Mouse (Mus musculus) ES-E14 (cell line): Measurements from ENCODE around the gene Ttc17. TPM values are rescaled to one million over a fixed set of nuclear protein-coding genes. Genes with fewer than 3 reads are reported as not detected.
A peak's percentile ranks its signal among the peaks of the same experiment; 100 is the strongest.

ENCODE experiments used
- DNase-seq: peaks from one replicate; pipeline ENCODE4 v3.0.0-alpha.2; 2013; ENCODE audit warnings: low read depth, low spot score
- H3K27ac ChIP-seq: 2 replicates; pipeline ENCODE4 v1.5.1; 2012; ENCODE audit warnings: low read depth, mild to moderate bottlenecking, low read length, moderate library complexity, mixed read lengths; ENCODE audit not compliant: poor library complexity, insufficient read depth, severe bottlenecking
- H3K36me3 ChIP-seq: 2 replicates; pipeline ENCODE4 v1.6.1; 2012; ENCODE audit warnings: mild to moderate bottlenecking, low read length, moderate library complexity, mixed read lengths; ENCODE audit not compliant: control insufficient read depth, poor library complexity, insufficient read depth, severe bottlenecking
- H3K4me1 ChIP-seq, 2 experiments: fragments of 150-350 bp in 1 of 2; sonication (generic) in 1 of 2; 2 replicates each; pipeline ENCODE4 v1.6.1; 2012; ENCODE audit warnings: low read length in 2 of 2, mild to moderate bottlenecking in 1 of 2, mixed read lengths in 1 of 2; ENCODE audit not compliant: control insufficient read depth in 2 of 2, insufficient read depth in 2 of 2, poor library complexity in 1 of 2
- H3K4me3 ChIP-seq, 2 experiments: fragments of 150-350 bp in 1 of 2; sonication (generic) in 1 of 2; 2 replicates each; pipeline ENCODE4 v1.5.1; 2012; ENCODE audit warnings: low read length in 2 of 2, low read depth in 1 of 2, mild to moderate bottlenecking in 1 of 2, mixed read lengths in 1 of 2; ENCODE audit not compliant: insufficient read depth in 1 of 2, poor library complexity in 1 of 2, severe bottlenecking in 1 of 2
- H3K9ac ChIP-seq: 2 replicates; pipeline ENCODE4 v1.6.1; 2012; ENCODE audit warnings: low read depth, mild to moderate bottlenecking, low read length, mixed read lengths; ENCODE audit not compliant: poor library complexity, insufficient read depth, severe bottlenecking
- H3K9me3 ChIP-seq: fragments of 150-350 bp; sonication (generic); 2 replicates; pipeline ENCODE4 v1.6.1; 2012; ENCODE audit warnings: low read depth, mild to moderate bottlenecking, low read length; ENCODE audit not compliant: control insufficient read depth, insufficient read depth
- CHD2 ChIP-seq: IDR thresholded peaks from 2 replicates; pipeline ENCODE4 v1.6.1; 2014; ENCODE audit warnings: mild to moderate bottlenecking, low read depth, low read length, inconsistent platforms
- HCFC1 ChIP-seq: IDR thresholded peaks from 2 replicates; pipeline ENCODE4 v1.6.1; 2012; ENCODE audit warnings: low read length, inconsistent platforms, borderline replicate concordance; ENCODE audit not compliant: insufficient read depth
- MAFK ChIP-seq: IDR thresholded peaks from 2 replicates; pipeline ENCODE4 v1.6.1; 2014; ENCODE audit warnings: mild to moderate bottlenecking, low read depth, low read length, inconsistent platforms; ENCODE audit not compliant: insufficient read depth
- ZC3H11A ChIP-seq: IDR thresholded peaks from 2 replicates; pipeline ENCODE4 v1.6.1; 2012; ENCODE audit warnings: low read depth, mild to moderate bottlenecking, inconsistent platforms, low read length, borderline replicate concordance
- ZNF384 ChIP-seq: IDR thresholded peaks from 2 replicates; pipeline ENCODE4 v1.6.1; 2012; ENCODE audit warnings: low read depth, low read length, inconsistent platforms
- in situ Hi-C, 2 experiments: fragments of 600-800 bp; cut with MboI; formaldehyde crosslinking; loops; one replicate each; pipeline ENCODE4 v1.15.1; 2025; ENCODE audit warnings: low sequenced_read_pairs in 2 of 2, inconsistent platforms in 1 of 2; ENCODE audit not compliant: unreplicated experiment in 2 of 2
- total RNA-seq: library from RNA; depleted of rRNA; stranded (reverse); fragments of 300-350 nt; gene quantifications from 2 replicates; pipeline ENCODE4 v1.2.3, GENCODE M21; 2012

Ttc17 gene
- total RNA-seq, 1 experiment, result 13.0 TPM

- no peak for TF ChIP-seq HCFC1
- no peak for TF ChIP-seq MAFK
- no peak for TF ChIP-seq ZNF384
- TF ChIP-seq CHD2, result no peak
- no peak for TF ChIP-seq ZC3H11A
- H3K4me1 ChIP-seq, result peaks cover 10 to 25% of the 10 kb centered on the region in 2 experiments
- in situ Hi-C loops, result no loop called here
- no peak overlapping the region for H3K27ac ChIP-seq
- no peaks in the 10 kb centered on the region for H3K36me3 ChIP-seq
- no peak overlapping the region for H3K4me3 ChIP-seq
- no peak for DNase-seq
- H3K9ac ChIP-seq, result no peak overlapping the region
- H3K9me3 ChIP-seq, result no peaks in the 10 kb centered on the region
Measured at GRCm38 (mm10) chr2:94267213-94267850, 139.2 kb downstream of the Ttc17 start.

- Histone ChIP-seq H3K9ac (no peak overlapping the region), H3K27ac (no peak overlapping the region), H3K4me3 (no peak overlapping the region), H3K9me3 (no peaks in the 10 kb centered on the region), H3K36me3 (no peaks in the 10 kb centered on the region), H3K4me1 (peaks cover 10 to 27% of the 10 kb centered on the region in 2 experiments)
- TF ChIP-seq HCFC1, result no peak
- TF ChIP-seq CHD2, result no peak
- TF ChIP-seq ZNF384, result no peak
- TF ChIP-seq ZC3H11A, result no peak
- TF ChIP-seq MAFK, result no peak
- DNase-seq, result no peak
- in situ Hi-C loops, result no loop called here
Measured at GRCm38 (mm10) chr2:94266381-94267160, 139.9 kb downstream of the Ttc17 start.

- in situ Hi-C loops, result no loop called here
- Histone ChIP-seq H3K9ac (no peak overlapping the region), H3K36me3 (no peaks in the 10 kb centered on the region), H3K27ac (no peak overlapping the region), H3K4me3 (peak overlapping the region; percentile 10 to 28; a peak in 1 of 4 replicates), H3K4me1 (peaks cover 10 to 27% of the 10 kb centered on the region in 2 experiments), H3K9me3 (no peaks in the 10 kb centered on the region)
- no peak for DNase-seq
- TF ChIP-seq HCFC1 (no peak), ZNF384 (peak; percentile 77; the same call in 1 of the 2 replicates)
Measured at GRCm38 (mm10) chr2:94265221-94266191, 141.0 kb downstream of the Ttc17 start.

GRCm38 (mm10) chr2:94264631-94265098 is 141.8 kb downstream of the Ttc17 start:
- Histone ChIP-seq H3K4me1 (peaks cover 10 to 26% of the 10 kb centered on the region in 2 experiments), H3K36me3 (no peaks in the 10 kb centered on the region), H3K9me3 (no peaks in the 10 kb centered on the region), H3K4me3 (peak overlapping the region; percentile 10 to 28; a peak in 2 of 4 replicates), H3K9ac (no peak overlapping the region), H3K27ac (no peak overlapping the region)
- no peak for DNase-seq
- TF ChIP-seq MAFK, result no peak
- no peak for TF ChIP-seq HCFC1
- no peak for TF ChIP-seq ZNF384
- no peak for TF ChIP-seq CHD2
- TF ChIP-seq ZC3H11A, result no peak
- in situ Hi-C loops, result no loop called here
